Mouse (Mus musculus) lung, postnatal 0 days (tissue): ENCODE measurements at regions not wholly inside any gene's neighbourhood (a gene's known extent, or its start where the extent isn't known, plus 50 kb on each side); places are given as distances from the start of the nearest gene placed in this dataset.

Experiments used
- CTCF ChIP-seq: IDR thresholded peaks from 2 replicates; pipeline ENCODE4 v1.5.1; 2016; ENCODE audit warnings: antibody characterized with exemption, mild to moderate bottlenecking
- EP300 ChIP-seq: IDR thresholded peaks from 2 replicates; pipeline ENCODE4 v1.6.1; 2016; ENCODE audit warnings: antibody characterized with exemption, mild to moderate bottlenecking, control low read depth

GRCm38 (mm10) chr8:44867202-44867601 is 68.0 kb upstream of the Fat1 start:
- TF ChIP-seq CTCF (no peak), EP300 (no peak)
